Mouse (Mus musculus) midbrain, embryonic 16.5 days (tissue): ENCODE measurements around the gene Plekho2. TPM values are rescaled to one million over a fixed set of nuclear protein-coding genes. Genes with fewer than 3 reads are reported as not detected.

ENCODE experiments used
- ATAC-seq: fragments of 200-750 bp; cut with Nextera tagmentation; 2 replicates; pipeline ENCODE4 v1.8.0; 2017; ENCODE audit warnings: moderate TSS enrichment
- H3K27ac ChIP-seq: fragments of 300-500 bp; sonication (generic); 2 replicates; pipeline ENCODE4 v1.5.1; 2014; ENCODE audit warnings: mild to moderate bottlenecking, low read length, mixed read lengths
- H3K27me3 ChIP-seq: fragments of 300-500 bp; sonication (generic); 2 replicates; pipeline ENCODE4 v1.6.1; 2014; ENCODE audit warnings: low read depth, low read length, mixed read lengths; ENCODE audit not compliant: control insufficient read depth, insufficient read depth
- H3K36me3 ChIP-seq: fragments of 300-500 bp; sonication (generic); 2 replicates; pipeline ENCODE4 v1.6.1; 2014; ENCODE audit warnings: mild to moderate bottlenecking, low read length, moderate library complexity, mixed read lengths; ENCODE audit not compliant: control insufficient read depth, insufficient read depth
- H3K4me1 ChIP-seq: fragments of 300-500 bp; sonication (generic); 2 replicates; pipeline ENCODE4 v1.6.1; 2014; ENCODE audit warnings: mild to moderate bottlenecking, low read length, mixed read lengths; ENCODE audit not compliant: control insufficient read depth, insufficient read depth
- H3K4me2 ChIP-seq: fragments of 300-500 bp; sonication (generic); 2 replicates; pipeline ENCODE4 v1.6.1; 2014; ENCODE audit warnings: mild to moderate bottlenecking, low read length, mixed read lengths
- H3K4me3 ChIP-seq: fragments of 300-500 bp; sonication (generic); 2 replicates; pipeline ENCODE4 v1.5.1; 2014; ENCODE audit warnings: low read depth, mild to moderate bottlenecking, low read length, moderate library complexity, mixed read lengths
- H3K9ac ChIP-seq: fragments of 300-500 bp; sonication (generic); 2 replicates; pipeline ENCODE4 v1.6.1; 2014; ENCODE audit warnings: low read depth, low read length, mixed read lengths
- H3K9me3 ChIP-seq: fragments of 300-500 bp; sonication (generic); replicated peaks from 2 replicates; pipeline ENCODE4 v1.6.1; 2014; ENCODE audit warnings: mild to moderate bottlenecking, low read length, mixed read lengths; ENCODE audit not compliant: control insufficient read depth, poor library complexity, severe bottlenecking
- WGBS: fragments of 180-500 bp; shearing (Covaris S2); extraction: QIAGEN DNeasy Blood & Tissue Kit; methylation state at CpG from one replicate; pipeline ENCODE4 v1.1.7; 2014; 5-methylcytosine and 5-hydroxymethylcytosine counted together
- polyA plus RNA-seq: library from polyadenylated mRNA; unstranded; fragments of >200 nt; fragmentation: Nextera tagmentation; extraction: Ambion mirVana; gene quantifications from 2 replicates; pipeline ENCODE4 v1.2.1, GENCODE M21; 2015

Plekho2 gene
- polyA plus RNA-seq, 1 experiment from 2014 or later, result 3.8 TPM

GRCm38 (mm10) chr9:65532986-65533385 is 46.9 kb downstream of the Plekho2 start:
- no peak overlapping the region for H3K4me3 ChIP-seq
- H3K4me1 ChIP-seq, result no peaks in the 10 kb centered on the region
- H3K9me3 ChIP-seq, result no peaks in the 10 kb centered on the region
- H3K27ac ChIP-seq, result no peak overlapping the region
- WGBS, result 89% methylated on average over 8 of the region's 8 CpGs
- no peak overlapping the region for H3K9ac ChIP-seq
- ATAC-seq, result no peak
- no peaks in the 10 kb centered on the region for H3K36me3 ChIP-seq
- no peaks in the 10 kb centered on the region for H3K27me3 ChIP-seq
- no peak overlapping the region for H3K4me2 ChIP-seq

DNA sequence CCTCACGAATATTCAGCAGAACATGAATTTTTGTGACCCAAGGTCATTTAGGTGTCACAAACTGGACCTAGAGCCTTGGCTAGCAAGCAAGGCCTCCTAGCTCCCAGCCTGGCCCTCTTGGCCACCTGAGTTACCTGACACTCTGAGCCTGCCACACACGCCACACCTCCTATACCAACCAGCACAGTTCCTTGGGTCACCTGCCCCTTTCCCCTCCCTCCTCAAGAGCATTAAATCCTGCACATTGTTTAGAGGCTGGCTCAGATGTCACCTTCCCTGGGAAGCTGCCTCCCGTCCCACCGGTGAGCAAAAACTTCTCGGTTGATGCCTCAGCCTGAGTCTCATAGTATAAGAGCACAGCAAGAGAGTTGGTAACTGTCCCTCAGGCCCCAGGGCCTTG is 48.6 kb downstream of the Plekho2 start:
- WGBS, result 85% methylated on average over 5 of the region's 5 CpGs
- Histone ChIP-seq H3K4me1 (no peaks in the 10 kb centered on the region), H3K4me3 (no peak overlapping the region), H3K27me3 (no peaks in the 10 kb centered on the region), H3K4me2 (no peak overlapping the region), H3K9ac (no peak overlapping the region), H3K36me3 (no peaks in the 10 kb centered on the region), H3K27ac (no peak overlapping the region), H3K9me3 (no peaks in the 10 kb centered on the region)
- ATAC-seq, result no peak

DNA sequence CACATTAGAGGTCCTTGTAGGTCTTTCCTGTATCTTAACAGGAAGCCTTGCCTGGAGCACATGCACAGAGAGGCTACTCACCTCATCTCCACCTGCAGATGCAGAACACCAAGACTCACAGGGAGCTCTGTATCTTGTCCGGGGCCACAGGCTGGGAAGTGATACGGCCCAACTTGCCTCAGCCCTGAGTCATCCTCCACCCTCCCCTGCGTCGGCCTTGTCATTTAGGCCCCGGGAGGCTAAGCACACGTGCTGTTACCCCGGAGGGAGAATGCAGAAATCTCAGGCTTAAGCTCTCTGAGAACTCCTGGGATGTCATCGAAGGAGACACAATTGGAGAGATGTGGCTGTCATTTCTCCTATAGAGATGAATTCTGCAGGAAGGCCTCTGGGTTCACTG is 50.2 kb downstream of the Plekho2 start:
- WGBS, result 55% methylated on average over 8 of the region's 8 CpGs

DNA sequence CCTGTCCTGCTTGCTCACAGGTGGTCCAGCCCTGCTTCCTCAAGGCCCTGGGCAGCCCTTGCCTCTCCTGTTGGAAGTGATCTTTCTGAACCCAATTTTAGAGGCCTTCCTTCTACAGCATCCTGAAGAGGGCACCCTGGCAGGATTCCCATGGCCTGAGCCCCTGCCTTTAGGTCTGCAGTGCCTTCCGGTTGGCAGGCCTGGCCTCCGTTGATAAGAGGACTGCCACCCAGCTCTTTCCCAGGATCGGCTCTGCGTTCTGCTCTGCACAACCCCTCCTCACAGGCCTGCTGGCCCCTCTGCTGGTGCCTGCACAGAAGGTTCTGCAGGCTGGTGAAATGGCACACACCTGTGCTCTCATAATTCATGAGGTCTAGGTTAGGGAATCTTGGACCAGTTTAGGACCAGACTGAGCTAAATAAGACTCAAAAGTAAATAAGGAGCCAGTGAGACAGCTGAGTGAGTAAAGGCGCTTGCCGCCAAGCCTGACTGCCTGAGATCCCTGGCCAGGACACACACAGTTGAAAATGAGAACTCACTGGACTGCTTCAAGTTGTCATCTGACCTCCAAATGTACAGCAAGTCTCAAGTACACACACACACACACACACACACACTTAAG is 51.3 kb downstream of the Plekho2 start:
- Histone ChIP-seq H3K4me2 (no peak overlapping the region), H3K4me3 (no peak overlapping the region), H3K4me1 (0 out of 2 replicates have a peak, but pooled peaks cover 3% of the 10 kb centered on the region), H3K27me3 (no peaks in the 10 kb centered on the region), H3K27ac (no peak overlapping the region), H3K9ac (no peak overlapping the region), H3K36me3 (no peaks in the 10 kb centered on the region), H3K9me3 (no peaks in the 10 kb centered on the region)
- ATAC-seq, result no peak
- 82% methylated on average over 6 of the region's 6 CpGs for WGBS

More for the DNA sequence above, 50.2 kb downstream of the Plekho2 start:
- Histone ChIP-seq H3K27me3 (no peaks in the 10 kb centered on the region), H3K4me1 (no peaks in the 10 kb centered on the region), H3K4me3 (no peak overlapping the region), H3K9ac (no peak overlapping the region), H3K27ac (no peak overlapping the region), H3K4me2 (no peak overlapping the region), H3K36me3 (no peaks in the 10 kb centered on the region), H3K9me3 (no peaks in the 10 kb centered on the region)
- no peak for ATAC-seq

GRCm38 (mm10) chr9:65525445-65526195 is 54.2 kb downstream of the Plekho2 start:
- H3K9me3 ChIP-seq, result no peaks in the 10 kb centered on the region
- H3K27me3 ChIP-seq, result no peaks in the 10 kb centered on the region
- no peak overlapping the region for H3K4me2 ChIP-seq
- peaks cover 5% of the 10 kb centered on the region; the same call in 1 of the 2 replicates for H3K4me1 ChIP-seq
- WGBS, result 86% methylated on average over 10 of the region's 10 CpGs
- H3K4me3 ChIP-seq, result no peak overlapping the region
- H3K27ac ChIP-seq, result no peak overlapping the region
- H3K36me3 ChIP-seq, result no peaks in the 10 kb centered on the region
- ATAC-seq, result no peak
- H3K9ac ChIP-seq, result no peak overlapping the region

DNA sequence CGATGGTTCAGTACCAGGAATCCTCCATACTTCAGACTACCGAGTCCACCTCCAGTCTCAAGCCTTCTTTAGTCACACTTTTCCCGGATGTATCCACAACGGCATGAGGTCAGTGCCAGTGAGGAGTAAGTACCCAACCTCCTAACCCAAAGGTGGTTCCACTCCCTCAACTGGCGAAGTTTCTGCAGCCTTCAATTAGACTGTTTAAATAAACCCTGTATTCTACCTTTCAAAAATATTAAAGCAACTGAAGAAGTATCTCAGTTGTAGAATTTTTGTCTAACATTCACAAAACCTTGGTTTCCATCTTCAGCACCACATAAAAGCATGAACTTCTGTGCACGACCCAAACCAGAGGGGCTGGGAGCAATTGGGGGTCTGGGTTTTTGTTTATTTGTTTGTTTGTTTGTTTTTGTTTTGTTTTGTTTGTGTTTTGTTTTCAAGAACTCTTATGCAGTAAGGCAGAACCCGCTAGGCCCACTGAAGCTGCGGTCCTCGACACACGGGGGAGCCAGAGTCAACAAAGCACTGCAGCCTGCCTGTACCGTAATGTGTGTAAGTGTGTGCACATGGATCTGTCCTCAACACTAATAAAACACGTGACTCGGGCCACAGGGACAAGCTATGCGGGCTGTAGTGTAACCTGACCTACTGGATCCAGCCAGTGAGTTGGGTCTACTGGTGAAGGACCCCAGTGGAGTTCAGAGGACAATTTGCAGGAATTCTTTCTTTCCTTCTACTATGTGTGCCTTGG is 56.1 kb downstream of the Plekho2 start:
- H3K4me3 ChIP-seq, result no peak overlapping the region
- peak; percentile 71 for ATAC-seq
- peak overlapping the region; percentile 44 for H3K4me2 ChIP-seq
- H3K27me3 ChIP-seq, result no peaks in the 10 kb centered on the region
- H3K9me3 ChIP-seq, result no peaks in the 10 kb centered on the region
- no peak overlapping the region for H3K9ac ChIP-seq
- no peak overlapping the region for H3K27ac ChIP-seq
- WGBS, result 24% methylated on average over 14 of the region's 14 CpGs
- peaks cover 7% of the 10 kb centered on the region; the same call in 1 of the 2 replicates for H3K4me1 ChIP-seq
- no peaks in the 10 kb centered on the region for H3K36me3 ChIP-seq

DNA sequence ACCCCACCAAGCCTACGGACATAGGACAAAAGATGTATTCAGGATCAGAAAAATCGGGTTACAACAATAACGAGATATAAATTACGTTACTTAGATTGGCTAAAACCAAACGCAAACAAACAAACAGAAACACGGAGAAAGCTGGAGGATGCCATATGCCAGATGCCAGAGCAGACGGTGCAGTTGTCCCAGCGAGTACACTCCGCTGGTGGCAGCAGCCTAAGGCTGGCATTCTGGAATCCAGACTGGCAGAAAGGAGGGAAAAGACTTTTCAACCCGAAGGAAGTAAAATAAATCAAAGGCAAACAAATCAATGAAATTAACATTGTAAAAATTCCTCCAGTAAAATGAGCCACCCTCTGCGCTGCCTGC is 59.3 kb downstream of the Plekho2 start:
- H3K9me3 ChIP-seq, result no peaks in the 10 kb centered on the region
- WGBS, result 12% methylated on average over 11 of the region's 11 CpGs
- ATAC-seq, result no peak

GRCm38 (mm10) chr9:65519807-65520504 is 59.9 kb downstream of the Plekho2 start, which contains the start of gene Ankdd1a:
TSS of gene Ankdd1a (minus strand) at chr9:65520193.
- peak within 1 kb of the TSS; percentile 47 for H3K27ac ChIP-seq

More for the DNA sequence above, 59.3 kb downstream of the Plekho2 start:
- peak overlapping the region; percentile 63 for H3K9ac ChIP-seq
- H3K4me2 ChIP-seq, result peak overlapping the region; percentile 69
- peak overlapping the region; percentile 47 for H3K27ac ChIP-seq
- peak overlapping the region; percentile 38 for H3K4me3 ChIP-seq
- H3K36me3 ChIP-seq, result no peaks in the 10 kb centered on the region
- no peaks in the 10 kb centered on the region for H3K27me3 ChIP-seq
- H3K4me1 ChIP-seq, result peaks cover 7% of the 10 kb centered on the region; the same call in 1 of the 2 replicates

More at GRCm38 (mm10) chr9:65519807-65520504, 59.9 kb downstream of the Plekho2 start, which contains the start of gene Ankdd1a:
- Histone ChIP-seq H3K27me3 (no peaks in the 10 kb centered on the region), H3K4me2 (peak within 1 kb of the TSS; percentile 69), H3K9me3 (no peaks in the 10 kb centered on the region), H3K4me1 (peaks cover 7% of the 10 kb centered on the region; the same call in 1 of the 2 replicates), H3K36me3 (no peaks in the 10 kb centered on the region), H3K4me3 (peak within 1 kb of the TSS; percentile 38), H3K9ac (peak within 1 kb of the TSS; percentile 63)
- WGBS, result 8% methylated on average over 24 of the region's 25 CpGs
- peak; percentile 91 for ATAC-seq
